Mouse (Mus musculus): Measurements from ENCODE around the gene Slc22a15. TPM values are rescaled to one million over a fixed set of nuclear protein-coding genes. Genes with fewer than 3 reads are reported as not detected.

Slc22a15 gene
- polyA plus RNA-seq, 1 experiment from 2014 or later, result 8.2 TPM

GRCm38 (mm10) chr3:101807646-101808045 lies 116.6 kb downstream of the Slc22a15 start:
- 43% methylated on average over 6 of the region's 6 CpGs for WGBS
- Histone ChIP-seq H3K36me3 (no peaks in the 10 kb centered on the region), H3K4me3 (no peak overlapping the region), H3K9ac (peak overlapping the region; percentile 23; the same call in 1 of the 2 replicates), H3K27ac (ENCODE audit: poor library complexity, severe bottlenecking) (no peak overlapping the region), H3K27me3 (replicated peaks) (no peaks in the 10 kb centered on the region), H3K4me1 (replicated peaks) (peaks cover 52% of the 10 kb centered on the region), H3K9me3 (replicated peaks) (no peaks in the 10 kb centered on the region), H3K4me2 (no peak overlapping the region)
- no peak for ATAC-seq (ENCODE audit: insufficient number of reproducible peaks, low FRiP score)

GRCm38 (mm10) chr3:101806941-101807340 lies 117.3 kb downstream of the Slc22a15 start:
- whole genome bisulfite sequencing, result 50% methylated on average over 4 of the region's 4 CpGs
- H3K9me3 ChIP-seq (replicated peaks), result no peaks in the 10 kb centered on the region
- ATAC-seq (ENCODE audit: insufficient number of reproducible peaks, low FRiP score), result no peak
- peaks cover 59% of the 10 kb centered on the region for H3K4me1 ChIP-seq (replicated peaks)
- H3K9ac ChIP-seq, result no peak overlapping the region
- no peak overlapping the region for H3K27ac ChIP-seq (ENCODE audit: poor library complexity, severe bottlenecking)
- H3K4me2 ChIP-seq, result no peak overlapping the region
- no peaks in the 10 kb centered on the region for H3K36me3 ChIP-seq
- no peaks in the 10 kb centered on the region for H3K27me3 ChIP-seq (replicated peaks)
- H3K4me3 ChIP-seq, result no peak overlapping the region

- Histone ChIP-seq H3K9me3 (replicated peaks) (no peaks in the 10 kb centered on the region), H3K9ac (no peak overlapping the region), H3K4me3 (no peak overlapping the region), H3K36me3 (no peaks in the 10 kb centered on the region), H3K27ac (ENCODE audit: poor library complexity, severe bottlenecking) (peak overlapping the region; percentile 95), H3K4me1 (replicated peaks) (peaks cover 67% of the 10 kb centered on the region), H3K4me2 (peak overlapping the region; percentile 32; the same call in 1 of the 2 replicates), H3K27me3 (replicated peaks) (no peaks in the 10 kb centered on the region)
- WGBS, result 4% methylated on average over 16 of the region's 16 CpGs
- ATAC-seq (ENCODE audit: insufficient number of reproducible peaks, low FRiP score), result peak; percentile 85
Measured at GRCm38 (mm10) chr3:101806149-101806548, 118.1 kb downstream of the Slc22a15 start.

Other genes starting within 250 kb of the Slc22a15 start
- 0.32 and 0.62 TPM in 2 replicates for gene Mab21l3, start 75.5 kb downstream of the Slc22a15 start, polyA plus RNA-seq (2016; fragmentation: Nextera tagmentation; extraction: Ambion mirVana)
- gene Nhlh2, start 85.6 kb upstream of the Slc22a15 start, polyA plus RNA-seq (2016; fragmentation: Nextera tagmentation; extraction: Ambion mirVana), result 0.09 and 0.14 TPM in 2 replicates
- 105 and 108 TPM in 2 replicates for gene Casq2, start 162.0 kb upstream of the Slc22a15 start, polyA plus RNA-seq (2016; fragmentation: Nextera tagmentation; extraction: Ambion mirVana)

All from heart, embryonic 12.5 days (tissue).